Comparison of ENCODE assay signal across 23 mouse cellular contexts in genomic region chr5:149017181-149017580, GRCm38 (mm10). TPM values are rescaled to one million over a fixed set of nuclear protein-coding genes. Genes with fewer than 3 reads are reported as not detected.
"Had no signal": no experiment of that assay in that cellular context is flagged by ENCODE, and none has a peak within 500 bp of the region (broad histone marks: within the 10 kb centered on the region; RNA-seq: fewer than 3 reads in every experiment).

No protein-coding gene starts in this region.

- H3K9me3 ChIP-seq: midbrain, embryonic 10.5 days; midbrain, embryonic 12.5 days; neural tube, embryonic 13.5 days; neural tube, embryonic 15.5 days; stomach, embryonic 15.5 days had no signal

- DNase-seq: lung, embryonic 14.5 days; lung, postnatal 10 days; lung, postnatal 4 days; midbrain, embryonic 14.5 days; retina, postnatal 1 day; right cerebral cortex, adult 18-20 months; right cerebral cortex, postnatal 25 days; right cerebral cortex, postnatal 4 days; spleen, adult 18-20 months; thymus, adult 2 months; thymus, postnatal 36 days had no signal

- H3K4me3 ChIP-seq: midbrain, embryonic 10.5 days; midbrain, embryonic 12.5 days; neural tube, embryonic 13.5 days; neural tube, embryonic 15.5 days; stomach, embryonic 15.5 days had no signal

- H3K36me3 ChIP-seq: midbrain, embryonic 10.5 days; midbrain, embryonic 12.5 days; neural tube, embryonic 13.5 days; neural tube, embryonic 15.5 days; stomach, embryonic 15.5 days had no signal

- H3K27me3 ChIP-seq: neural tube, embryonic 15.5 days; stomach, embryonic 15.5 days had no signal

- H3K9ac ChIP-seq: liver, embryonic 14.5 days; lung, embryonic 14.5 days; midbrain, embryonic 12.5 days; neural tube, embryonic 13.5 days; neural tube, embryonic 15.5 days; stomach, embryonic 15.5 days had no signal

- H3K4me2 ChIP-seq: lung, embryonic 14.5 days; midbrain, embryonic 12.5 days; neural tube, embryonic 13.5 days; neural tube, embryonic 15.5 days; stomach, embryonic 15.5 days had no signal

- H3K27ac ChIP-seq: liver, embryonic 14.5 days; midbrain, embryonic 10.5 days; midbrain, embryonic 12.5 days; neural tube, embryonic 13.5 days; neural tube, embryonic 15.5 days; stomach, embryonic 15.5 days; stomach, postnatal 0 days had no signal

RNA-seq across cellular contexts. Expression of gene Gm42791, which starts 22.2 kb away (rescaled TPM):
- total RNA-seq: megakaryocyte, adult 5-6 weeks; midbrain, postnatal 0 days; monocyte, adult 5-6 weeks had no signal
- polyA plus RNA-seq: liver, embryonic 14.5 days; midbrain, embryonic 14.5 days; small intestine, adult 2 months; testis, adult 2 months; thymus, adult 2 months had no signal
